Mouse (Mus musculus) hindbrain, postnatal 0 days (tissue): Measurements from ENCODE around the gene Nptn. TPM values are rescaled to one million over a fixed set of nuclear protein-coding genes. Genes with fewer than 3 reads are reported as not detected.
A peak's percentile ranks its signal among the peaks of the same experiment; 100 is the strongest.

Experiments
- ATAC-seq: fragments of 200-750 bp; cut with Nextera tagmentation; 2 replicates; pipeline ENCODE4 v1.8.0; 2017; ENCODE audit warnings: mild to moderate bottlenecking, moderate TSS enrichment, moderate library complexity
- DNase-seq: peaks from one replicate; pipeline ENCODE4 v3.0.0-alpha.2; 2015; ENCODE audit warnings: low spot score
- H3K27ac ChIP-seq: fragments of 300-500 bp; sonication (generic); 2 replicates; pipeline ENCODE4 v1.5.1; 2014; ENCODE audit warnings: mild to moderate bottlenecking
- H3K27me3 ChIP-seq: fragments of 300-500 bp; sonication (generic); 2 replicates; pipeline ENCODE4 v1.6.1; 2014; ENCODE audit warnings: low read length, mixed read lengths; ENCODE audit not compliant: insufficient read depth
- H3K36me3 ChIP-seq: fragments of 300-500 bp; sonication (generic); 2 replicates; pipeline ENCODE4 v1.6.1; 2014; ENCODE audit warnings: low read length, mixed read lengths; ENCODE audit not compliant: insufficient read depth
- H3K4me1 ChIP-seq: fragments of 300-500 bp; sonication (generic); 2 replicates; pipeline ENCODE4 v1.6.1; 2014; ENCODE audit warnings: antibody characterized with exemption, low read length, mixed read lengths; ENCODE audit not compliant: insufficient read depth
- H3K4me2 ChIP-seq: fragments of 300-500 bp; sonication (generic); 2 replicates; pipeline ENCODE4 v1.6.1; 2014; ENCODE audit warnings: low read depth, mild to moderate bottlenecking, low read length, moderate library complexity, mixed read lengths
- H3K4me3 ChIP-seq: fragments of 300-500 bp; sonication (generic); 2 replicates; pipeline ENCODE4 v1.5.1; 2014; ENCODE audit warnings: low read length
- H3K9ac ChIP-seq: fragments of 300-500 bp; sonication (generic); replicated peaks from 2 replicates; pipeline ENCODE4 v1.6.1; 2014; ENCODE audit warnings: mild to moderate bottlenecking, low read length, moderate library complexity, mixed read lengths
- H3K9me3 ChIP-seq: fragments of 300-500 bp; sonication (generic); 2 replicates; pipeline ENCODE4 v1.6.1; 2016; ENCODE audit warnings: low read length, mixed read lengths
- CTCF ChIP-seq: IDR thresholded peaks from 2 replicates; pipeline ENCODE4 v1.5.1; 2016; ENCODE audit warnings: antibody characterized with exemption, control low read depth, low read depth
- WGBS: fragments of 180-500 bp; shearing (Covaris S2); extraction: QIAGEN DNeasy Blood & Tissue Kit; methylation state at CpG from one replicate; pipeline ENCODE4 v1.1.7; 2014; 5-methylcytosine and 5-hydroxymethylcytosine counted together
- polyA plus RNA-seq: library from polyadenylated mRNA; unstranded; fragments of >200 nt; fragmentation: Nextera tagmentation; extraction: Ambion mirVana; gene quantifications from 2 replicates; pipeline ENCODE4 v1.2.1, GENCODE M21; 2015
- total RNA-seq: library from RNA; depleted of rRNA; stranded (reverse); fragments of >200 nt; gene quantifications from 2 replicates; pipeline ENCODE4 v1.2.3, GENCODE M21; 2014

The Nptn gene
- total and polyA plus RNA-seq, 2 experiments from 2014 or later = 268 to 598 TPM

- H3K27ac ChIP-seq = no peak overlapping the region
- DNase-seq = no peak
- ATAC-seq = no peak
- H3K4me2 ChIP-seq = no peak overlapping the region
- peaks cover 4% of the 10 kb centered on the region; the same call in 1 of the 2 replicates for H3K36me3 ChIP-seq
- H3K9me3 ChIP-seq = no peaks in the 10 kb centered on the region
- no peak overlapping the region for H3K9ac ChIP-seq
- H3K27me3 ChIP-seq = no peaks in the 10 kb centered on the region
- WGBS = 89% methylated on average over 5 of the region's 5 CpGs
- no peak overlapping the region for H3K4me3 ChIP-seq
- H3K4me1 ChIP-seq = no peaks in the 10 kb centered on the region
- TF ChIP-seq CTCF = no peak
These were observed 75.9 kb downstream of the Nptn start for GRCm38 (mm10) chr9:58657735-58658512.

GRCm38 (mm10) chr9:58658596-58659309 lies 76.7 kb downstream of the Nptn start:
- Histone ChIP-seq H3K27me3 (no peaks in the 10 kb centered on the region), H3K4me3 (no peak overlapping the region), H3K9ac (no peak overlapping the region), H3K4me1 (no peaks in the 10 kb centered on the region), H3K9me3 (no peaks in the 10 kb centered on the region), H3K4me2 (no peak overlapping the region), H3K36me3 (peaks cover 4% of the 10 kb centered on the region; the same call in 1 of the 2 replicates), H3K27ac (no peak overlapping the region)
- no peak for DNase-seq
- ATAC-seq = no peak
- TF ChIP-seq CTCF = no peak
- WGBS = 94% methylated on average over 4 of the region's 4 CpGs

DNA sequence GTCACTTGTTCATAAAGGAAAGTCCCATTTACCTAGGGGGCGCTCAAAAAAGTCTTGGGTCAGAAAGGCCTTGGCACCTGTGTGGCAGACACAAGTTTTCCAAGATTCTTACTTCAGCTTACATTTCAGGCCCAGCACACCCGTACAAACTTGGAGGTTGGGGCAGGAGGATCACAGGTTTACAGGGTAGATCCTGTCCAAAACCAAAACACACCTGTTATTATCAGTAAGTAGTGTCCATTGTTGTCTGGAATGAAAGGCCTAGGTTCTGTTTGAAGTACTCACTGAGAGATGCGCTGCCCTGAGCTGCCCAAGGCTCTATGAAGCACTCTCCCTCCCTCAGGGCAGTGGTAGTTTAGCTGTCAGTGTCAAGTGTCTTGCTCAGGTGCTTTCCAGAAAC lies 77.3 kb downstream of the Nptn start:
- H3K4me2 ChIP-seq = no peak overlapping the region
- H3K9ac ChIP-seq = no peak overlapping the region
- no peak for ATAC-seq
- no peak for DNase-seq
- peaks cover 4% of the 10 kb centered on the region; the same call in 1 of the 2 replicates for H3K36me3 ChIP-seq
- no peaks in the 10 kb centered on the region for H3K9me3 ChIP-seq
- TF ChIP-seq CTCF = no peak
- H3K27me3 ChIP-seq = no peaks in the 10 kb centered on the region
- no peaks in the 10 kb centered on the region for H3K4me1 ChIP-seq
- 91% methylated on average over 3 of the region's 3 CpGs for WGBS
- no peak overlapping the region for H3K4me3 ChIP-seq
- H3K27ac ChIP-seq = no peak overlapping the region

DNA sequence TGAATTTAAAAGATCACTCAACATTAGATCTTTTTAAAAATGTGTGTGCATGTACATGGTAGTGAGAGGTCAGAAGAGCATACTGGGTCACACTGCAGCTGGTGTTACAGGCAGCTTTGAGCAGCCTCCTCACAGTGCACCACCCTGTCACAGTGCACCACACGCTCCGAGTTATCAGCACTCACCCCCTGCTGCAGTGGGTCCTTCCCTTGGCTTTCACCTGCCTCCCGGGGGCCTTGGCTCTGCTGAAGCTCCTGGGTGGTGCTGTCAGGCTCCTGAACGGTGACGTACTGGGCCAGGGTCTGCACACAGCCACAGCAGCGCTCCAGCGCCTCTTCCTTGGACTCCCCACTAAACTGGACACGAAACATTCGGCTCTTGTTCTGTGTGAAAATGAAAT lies 77.9 kb downstream of the Nptn start:
- Histone ChIP-seq H3K27me3 (no peaks in the 10 kb centered on the region), H3K4me3 (no peak overlapping the region), H3K9ac (no peak overlapping the region), H3K27ac (no peak overlapping the region), H3K4me1 (no peaks in the 10 kb centered on the region), H3K9me3 (no peaks in the 10 kb centered on the region), H3K4me2 (no peak overlapping the region), H3K36me3 (peaks cover 4% of the 10 kb centered on the region; the same call in 1 of the 2 replicates)
- 81% methylated on average over 9 of the region's 9 CpGs for WGBS
- no peak for ATAC-seq
- no peak for DNase-seq
- TF ChIP-seq CTCF = no peak

DNA sequence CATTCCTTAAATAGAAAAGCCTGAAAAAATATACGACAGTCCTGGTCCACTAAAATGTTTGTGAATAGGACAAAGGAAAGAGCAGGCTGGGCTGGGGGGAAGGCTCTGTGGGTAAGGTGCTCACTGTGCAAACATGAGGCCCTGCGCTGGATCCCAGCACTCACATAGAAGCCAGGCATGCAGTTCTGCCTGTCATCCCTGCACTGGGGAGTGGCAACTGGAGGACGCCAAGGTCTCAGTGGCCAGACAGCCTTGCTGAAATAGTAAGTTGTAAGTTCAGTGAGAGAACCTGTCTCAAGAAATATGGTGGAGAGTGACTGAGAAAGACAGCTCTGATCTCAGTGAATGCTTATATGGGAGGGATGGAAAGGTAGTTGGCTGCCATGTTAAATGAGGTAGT lies 78.6 kb downstream of the Nptn start:
- no peak for ATAC-seq

DNA sequence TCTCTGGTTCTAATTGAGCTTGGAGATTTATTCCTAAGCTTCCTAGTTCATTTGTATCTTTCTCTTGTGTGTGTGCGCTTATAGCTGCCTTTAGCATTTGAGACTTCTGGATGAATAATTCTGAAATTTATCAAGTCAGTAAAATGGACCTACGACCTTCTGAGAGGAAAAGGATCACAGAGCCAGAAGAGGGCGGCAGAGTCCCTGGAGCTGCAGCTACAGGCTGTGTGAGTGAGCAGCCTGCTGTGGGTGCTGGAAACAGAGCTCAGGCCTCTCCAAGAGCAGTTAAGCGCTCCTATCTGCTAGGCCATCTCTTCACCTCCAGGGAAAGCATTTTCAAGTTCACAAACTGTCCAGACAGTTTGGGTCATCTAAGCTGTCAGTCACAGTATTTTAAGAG lies 80.0 kb downstream of the Nptn start:
- H3K27me3 ChIP-seq = no peaks in the 10 kb centered on the region
- H3K36me3 ChIP-seq = peaks cover 2% of the 10 kb centered on the region; the same call in 1 of the 2 replicates
- no peaks in the 10 kb centered on the region for H3K4me1 ChIP-seq
- no peak for ATAC-seq
- H3K9ac ChIP-seq = no peak overlapping the region
- 0 out of 2 replicates have a peak, but pooled peaks have one; percentile 14 for TF ChIP-seq CTCF
- H3K9me3 ChIP-seq = no peaks in the 10 kb centered on the region
- no peak overlapping the region for H3K4me2 ChIP-seq
- no peak for DNase-seq
- H3K4me3 ChIP-seq = no peak overlapping the region
- no peak overlapping the region for H3K27ac ChIP-seq
- WGBS = 86% methylated on average over 4 of the region's 4 CpGs

More for the DNA sequence above, 78.6 kb downstream of the Nptn start:
- Histone ChIP-seq H3K9me3 (no peaks in the 10 kb centered on the region), H3K4me2 (no peak overlapping the region), H3K9ac (no peak overlapping the region), H3K36me3 (peaks cover 4% of the 10 kb centered on the region; the same call in 1 of the 2 replicates), H3K4me1 (no peaks in the 10 kb centered on the region), H3K27ac (no peak overlapping the region), H3K27me3 (no peaks in the 10 kb centered on the region), H3K4me3 (no peak overlapping the region)
- 91% methylated on average over 3 of the region's 3 CpGs for WGBS
- no peak for TF ChIP-seq CTCF
- DNase-seq = no peak
